Mouse (Mus musculus) small intestine, adult 2 months (tissue): ENCODE measurements around the gene Pdcd6ip.

Experiments used
- CTCF ChIP-seq: fragments of 200-500 bp; IDR thresholded peaks from 2 replicates; pipeline ENCODE4 v1.5.1; 2012; ENCODE audit warnings: low read depth, mild to moderate bottlenecking, control low read depth, inconsistent platforms, low read length, moderate library complexity, mixed read lengths; ENCODE audit not compliant: insufficient replicate concordance, insufficient read length; ENCODE audit errors: extremely low read depth
- POLR2A ChIP-seq: fragments of 200-500 bp; IDR thresholded peaks from 2 replicates; pipeline ENCODE4 v1.6.1; 2012; ENCODE audit warnings: low read depth, mild to moderate bottlenecking, control low read depth, inconsistent platforms, low read length, moderate library complexity

DNA sequence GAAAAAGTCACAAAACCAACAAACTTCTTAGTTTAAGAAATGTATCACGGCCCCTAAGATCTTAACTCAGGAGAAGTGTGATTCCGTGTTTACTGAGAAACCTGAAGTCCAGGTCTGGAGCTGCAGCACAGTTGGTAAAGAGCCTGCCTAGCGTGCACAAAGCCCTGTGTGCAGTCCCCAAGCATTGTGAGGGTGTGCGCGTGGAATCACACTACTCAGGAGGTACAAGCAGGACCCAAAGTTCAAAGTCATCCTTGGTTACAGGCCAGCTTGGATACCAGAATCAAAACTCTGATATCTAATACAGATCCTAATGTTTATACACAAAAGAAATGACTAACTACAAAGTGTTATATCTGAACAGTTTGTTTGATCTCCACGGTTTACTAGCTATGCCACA lies 34.3 kb downstream of the Pdcd6ip start:
- no peak for TF ChIP-seq CTCF
- TF ChIP-seq POLR2A: no peak
